Mouse (Mus musculus) hindbrain, postnatal 0 days (tissue): Measurements from ENCODE around the gene Spink4. TPM values are rescaled to one million over a fixed set of nuclear protein-coding genes. Genes with fewer than 3 reads are reported as not detected.
A peak's percentile ranks its signal among the peaks of the same experiment; 100 is the strongest.

ENCODE experiments used
- ATAC-seq: fragments of 200-750 bp; cut with Nextera tagmentation; 2 replicates; pipeline ENCODE4 v1.8.0; 2017; ENCODE audit warnings: mild to moderate bottlenecking, moderate TSS enrichment, moderate library complexity
- DNase-seq: peaks from one replicate; pipeline ENCODE4 v3.0.0-alpha.2; 2015; ENCODE audit warnings: low spot score
- H3K27ac ChIP-seq: fragments of 300-500 bp; sonication (generic); 2 replicates; pipeline ENCODE4 v1.5.1; 2014; ENCODE audit warnings: mild to moderate bottlenecking
- H3K27me3 ChIP-seq: fragments of 300-500 bp; sonication (generic); 2 replicates; pipeline ENCODE4 v1.6.1; 2014; ENCODE audit warnings: low read length, mixed read lengths; ENCODE audit not compliant: insufficient read depth
- H3K36me3 ChIP-seq: fragments of 300-500 bp; sonication (generic); 2 replicates; pipeline ENCODE4 v1.6.1; 2014; ENCODE audit warnings: low read length, mixed read lengths; ENCODE audit not compliant: insufficient read depth
- H3K4me1 ChIP-seq: fragments of 300-500 bp; sonication (generic); 2 replicates; pipeline ENCODE4 v1.6.1; 2014; ENCODE audit warnings: antibody characterized with exemption, low read length, mixed read lengths; ENCODE audit not compliant: insufficient read depth
- H3K4me2 ChIP-seq: fragments of 300-500 bp; sonication (generic); 2 replicates; pipeline ENCODE4 v1.6.1; 2014; ENCODE audit warnings: low read depth, mild to moderate bottlenecking, low read length, moderate library complexity, mixed read lengths
- H3K4me3 ChIP-seq: fragments of 300-500 bp; sonication (generic); 2 replicates; pipeline ENCODE4 v1.5.1; 2014; ENCODE audit warnings: low read length
- H3K9ac ChIP-seq: fragments of 300-500 bp; sonication (generic); replicated peaks from 2 replicates; pipeline ENCODE4 v1.6.1; 2014; ENCODE audit warnings: mild to moderate bottlenecking, low read length, moderate library complexity, mixed read lengths
- H3K9me3 ChIP-seq: fragments of 300-500 bp; sonication (generic); 2 replicates; pipeline ENCODE4 v1.6.1; 2016; ENCODE audit warnings: low read length, mixed read lengths
- CTCF ChIP-seq: IDR thresholded peaks from 2 replicates; pipeline ENCODE4 v1.5.1; 2016; ENCODE audit warnings: antibody characterized with exemption, control low read depth, low read depth
- WGBS: fragments of 180-500 bp; shearing (Covaris S2); extraction: QIAGEN DNeasy Blood & Tissue Kit; methylation state at CpG from one replicate; pipeline ENCODE4 v1.1.7; 2014; 5-methylcytosine and 5-hydroxymethylcytosine counted together
- polyA plus RNA-seq: library from polyadenylated mRNA; unstranded; fragments of >200 nt; fragmentation: Nextera tagmentation; extraction: Ambion mirVana; gene quantifications from 2 replicates; pipeline ENCODE4 v1.2.1, GENCODE M21; 2015
- total RNA-seq: library from RNA; depleted of rRNA; stranded (reverse); fragments of >200 nt; gene quantifications from 2 replicates; pipeline ENCODE4 v1.2.3, GENCODE M21; 2014; rRNA removed

The Spink4 gene
- total and polyA plus RNA-seq, 2 experiments from 2014 or later = not detected

- H3K9ac ChIP-seq = peak within 1 kb of the TSS; percentile 81
- peak within 1 kb of the TSS; percentile 92 for H3K27ac ChIP-seq
- DNase-seq (peak; percentile 99), ATAC-seq (peak; percentile 96)
- H3K4me3 ChIP-seq = peak within 1 kb of the TSS; percentile 79
- no peaks in the 10 kb centered on the region for H3K27me3 ChIP-seq
- H3K4me1 ChIP-seq = no peaks in the 10 kb centered on the region
- TF ChIP-seq CTCF = no peak
- WGBS = under 1% methylated on average over 83 of the region's 85 CpGs
- peak within 1 kb of the TSS; percentile 72 for H3K4me2 ChIP-seq
- peaks cover 8% of the 10 kb centered on the region; the same call in 1 of the 2 replicates for H3K36me3 ChIP-seq
- H3K9me3 ChIP-seq = no peaks in the 10 kb centered on the region
Measured at GRCm38 (mm10) chr4:40970842-40971701, 51.2 kb downstream of the Spink4 start, which contains the start of gene Nfx1. Nfx1 (plus strand) TSS chr4:40970906.

GRCm38 (mm10) chr4:40971744-40972143 lies 51.9 kb downstream of the Spink4 start:
- Histone ChIP-seq H3K9ac (peak overlapping the region; percentile 81), H3K4me1 (no peaks in the 10 kb centered on the region), H3K4me3 (peak overlapping the region; percentile 79), H3K27me3 (no peaks in the 10 kb centered on the region), H3K4me2 (peak overlapping the region; percentile 72), H3K36me3 (peaks cover 7% of the 10 kb centered on the region; the same call in 1 of the 2 replicates), H3K27ac (peak overlapping the region; percentile 92; the same call in 1 of the 2 replicates), H3K9me3 (no peaks in the 10 kb centered on the region)
- ATAC-seq (no peak), DNase-seq (peak; percentile 71)
- WGBS = 24% methylated on average over 13 of the region's 13 CpGs
- peak; percentile 77 for TF ChIP-seq CTCF

GRCm38 (mm10) chr4:40974011-40974410 lies 54.2 kb downstream of the Spink4 start:
- TF ChIP-seq CTCF = no peak
- H3K9me3 ChIP-seq = no peaks in the 10 kb centered on the region
- no peaks in the 10 kb centered on the region for H3K27me3 ChIP-seq
- 95% methylated on average over 1 of the region's 1 CpGs for WGBS
- H3K4me1 ChIP-seq = no peaks in the 10 kb centered on the region
- H3K9ac ChIP-seq = no peak overlapping the region
- H3K4me3 ChIP-seq = no peak overlapping the region
- no peak overlapping the region for H3K4me2 ChIP-seq
- no peak overlapping the region for H3K27ac ChIP-seq
- peaks cover 21% of the 10 kb centered on the region; the same call in 1 of the 2 replicates for H3K36me3 ChIP-seq
- ATAC-seq (no peak), DNase-seq (no peak)

DNA sequence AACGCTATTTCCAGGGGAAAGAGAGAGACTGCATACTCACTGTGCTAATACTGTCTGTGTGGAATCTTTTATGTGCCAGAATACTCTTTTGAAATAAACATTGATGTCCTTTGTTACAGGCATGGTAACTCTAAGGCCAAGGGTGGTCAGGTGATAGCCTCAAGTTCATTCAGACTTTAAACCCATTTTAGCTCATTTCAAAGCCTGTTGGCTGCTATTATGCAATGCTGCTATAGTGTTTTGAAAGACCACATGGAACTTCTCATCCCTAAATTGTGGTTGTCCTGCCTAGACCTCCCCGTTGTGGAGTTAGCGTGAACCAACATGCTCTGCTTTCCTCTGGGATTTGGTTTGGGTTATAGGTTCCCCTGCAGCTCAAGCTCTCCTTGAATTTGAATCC lies 55.8 kb downstream of the Spink4 start:
- Histone ChIP-seq H3K4me3 (no peak overlapping the region), H3K9me3 (no peaks in the 10 kb centered on the region), H3K36me3 (peaks cover 29% of the 10 kb centered on the region; the same call in 1 of the 2 replicates), H3K27ac (no peak overlapping the region), H3K4me1 (no peaks in the 10 kb centered on the region), H3K9ac (no peak overlapping the region), H3K4me2 (no peak overlapping the region), H3K27me3 (no peaks in the 10 kb centered on the region)
- 98% methylated on average over 3 of the region's 3 CpGs for WGBS
- ATAC-seq (no peak), DNase-seq (no peak)
- no peak for TF ChIP-seq CTCF

DNA sequence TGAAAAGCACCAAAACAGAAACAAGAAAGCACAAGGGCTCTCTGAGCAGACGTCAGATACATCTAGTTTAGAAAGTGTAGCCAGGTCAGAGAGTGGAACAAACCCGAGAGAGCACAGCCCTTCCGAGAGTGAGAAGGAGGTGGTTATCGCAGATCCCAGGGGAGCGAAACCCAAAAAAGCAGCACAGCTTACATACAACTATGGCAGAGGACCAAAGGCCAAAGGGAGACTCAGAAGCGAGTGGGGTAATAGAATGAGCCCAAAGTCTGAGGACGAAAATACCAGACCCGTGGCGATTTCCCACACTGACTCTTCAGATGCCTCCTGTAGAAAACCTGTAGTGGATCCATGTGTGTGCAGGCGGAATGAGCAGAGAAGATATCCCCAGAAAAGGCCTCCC lies 56.8 kb downstream of the Spink4 start:
- no peaks in the 10 kb centered on the region for H3K4me1 ChIP-seq
- no peak overlapping the region for H3K4me3 ChIP-seq
- TF ChIP-seq CTCF = no peak
- no peak for ATAC-seq
- DNase-seq = no peak
- 91% methylated on average over 10 of the region's 10 CpGs for WGBS
- no peak overlapping the region for H3K27ac ChIP-seq
- no peak overlapping the region for H3K4me2 ChIP-seq
- H3K27me3 ChIP-seq = no peaks in the 10 kb centered on the region
- H3K36me3 ChIP-seq = peaks cover 29% of the 10 kb centered on the region; the same call in 1 of the 2 replicates
- H3K9ac ChIP-seq = no peak overlapping the region
- no peaks in the 10 kb centered on the region for H3K9me3 ChIP-seq

DNA sequence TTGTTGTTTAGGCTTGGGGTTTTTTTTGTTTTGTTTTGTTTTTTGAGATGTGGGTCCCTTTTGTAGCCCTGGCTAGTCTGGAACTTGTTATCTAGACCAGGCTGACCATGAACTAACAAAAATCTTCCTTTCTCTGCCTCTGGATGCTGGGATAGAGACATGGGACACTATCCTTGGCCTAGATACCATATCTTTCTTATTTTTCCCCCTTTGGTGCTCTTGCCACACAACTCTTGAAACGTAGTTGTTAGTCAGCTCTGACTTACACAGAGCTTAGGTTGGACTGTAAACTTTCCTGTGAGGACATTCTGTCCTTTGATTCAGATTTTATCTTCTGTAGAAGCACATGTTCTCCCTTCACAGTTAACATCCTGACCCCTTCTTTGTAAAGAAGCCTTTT lies 59.6 kb downstream of the Spink4 start:
- 87% methylated on average over 1 of the region's 1 CpGs for WGBS
- Histone ChIP-seq H3K9ac (no peak overlapping the region), H3K9me3 (no peaks in the 10 kb centered on the region), H3K4me1 (no peaks in the 10 kb centered on the region), H3K36me3 (peaks cover 29% of the 10 kb centered on the region; the same call in 1 of the 2 replicates), H3K27ac (no peak overlapping the region), H3K4me3 (no peak overlapping the region), H3K27me3 (no peaks in the 10 kb centered on the region), H3K4me2 (no peak overlapping the region)
- DNase-seq = no peak
- ATAC-seq = no peak
- TF ChIP-seq CTCF = no peak

Other genes with a start within 250 kb of the Spink4 start
- gene Aptx, start 216.9 kb upstream of the Spink4 start, total RNA-seq = 12.9 and 13.2 TPM in 2 replicates
- 36.0 and 38.3 TPM in 2 replicates for gene Aptx, start 216.9 kb upstream of the Spink4 start, polyA plus RNA-seq
- 64.4 and 65.3 TPM in 2 replicates for gene Dnaja1, start 197.9 kb upstream of the Spink4 start, total RNA-seq
- gene Dnaja1, start 197.9 kb upstream of the Spink4 start, polyA plus RNA-seq = 634 and 637 TPM in 2 replicates
- 56.2 and 75.1 TPM in 2 replicates for gene Smu1, start 162.1 kb upstream of the Spink4 start, total RNA-seq
- 104 and 111 TPM in 2 replicates for gene Smu1, start 162.1 kb upstream of the Spink4 start, polyA plus RNA-seq
- gene B4galt1, start 66.0 kb upstream of the Spink4 start, total RNA-seq = 14.5 and 14.8 TPM in 2 replicates
- gene B4galt1, start 66.0 kb upstream of the Spink4 start, polyA plus RNA-seq = 7.1 and 7.6 TPM in 2 replicates
- 57.1 and 78.9 TPM in 2 replicates for gene Bag1, start 28.2 kb downstream of the Spink4 start, total RNA-seq
- 183 and 195 TPM in 2 replicates for gene Bag1, start 28.2 kb downstream of the Spink4 start, polyA plus RNA-seq
- 34.4 and 37.0 TPM in 2 replicates for gene Chmp5, start 28.4 kb downstream of the Spink4 start, total RNA-seq
- 131 and 137 TPM in 2 replicates for gene Chmp5, start 28.4 kb downstream of the Spink4 start, polyA plus RNA-seq
- 51.9 and 58.6 TPM in 2 replicates for gene Nfx1, start 50.9 kb downstream of the Spink4 start, total RNA-seq
- 63.8 and 66.0 TPM in 2 replicates for gene Nfx1, start 50.9 kb downstream of the Spink4 start, polyA plus RNA-seq
- not detected in 2 replicates for gene Aqp7, start 128.1 kb downstream of the Spink4 start, total RNA-seq
- gene Aqp7, start 128.1 kb downstream of the Spink4 start, polyA plus RNA-seq = 0.06 TPM in 1 of 2 replicates, not detected in the other
- gene Aqp3, start 178.1 kb downstream of the Spink4 start, total RNA-seq = 0.16 and 0.65 TPM in 2 replicates
- 0.19 and 0.29 TPM in 2 replicates for gene Aqp3, start 178.1 kb downstream of the Spink4 start, polyA plus RNA-seq
- gene Nol6, start 204.4 kb downstream of the Spink4 start, total RNA-seq = 67.2 and 70.2 TPM in 2 replicates
- gene Nol6, start 204.4 kb downstream of the Spink4 start, polyA plus RNA-seq = 28.4 and 32.4 TPM in 2 replicates
- 27.2 and 30.2 TPM in 2 replicates for gene Ube2r2, start 215.7 kb downstream of the Spink4 start, total RNA-seq
- gene Ube2r2, start 215.7 kb downstream of the Spink4 start, polyA plus RNA-seq = 47.5 and 47.9 TPM in 2 replicates